Mouse (Mus musculus) stomach, embryonic 15.5 days (tissue): ENCODE results near the gene Ahcyl2. TPM values are rescaled to one million over a fixed set of nuclear protein-coding genes. Genes with fewer than 3 reads are reported as not detected.

ENCODE experiments used
- ATAC-seq: fragments of 200-750 bp; cut with Nextera tagmentation; 2 replicates; pipeline ENCODE4 v1.8.0; 2017; ENCODE audit warnings: low read depth, moderate number of reproducible peaks, moderate TSS enrichment; ENCODE audit not compliant: insufficient read depth, low FRiP score
- H3K27ac ChIP-seq: fragments of 300-500 bp; sonication (generic); 2 replicates; pipeline ENCODE4 v1.5.1; 2015; ENCODE audit warnings: mild to moderate bottlenecking, inconsistent platforms
- H3K27me3 ChIP-seq: fragments of 300-500 bp; sonication (generic); replicated peaks from 2 replicates; pipeline ENCODE4 v1.6.1; 2015; ENCODE audit warnings: inconsistent platforms
- H3K36me3 ChIP-seq: fragments of 300-500 bp; sonication (generic); 2 replicates; pipeline ENCODE4 v1.6.1; 2015; ENCODE audit warnings: inconsistent platforms
- H3K4me1 ChIP-seq: fragments of 300-500 bp; sonication (generic); 2 replicates; pipeline ENCODE4 v1.6.1; 2015; ENCODE audit warnings: inconsistent platforms
- H3K4me2 ChIP-seq: fragments of 300-500 bp; sonication (generic); 2 replicates; pipeline ENCODE4 v1.6.1; 2015; ENCODE audit warnings: mild to moderate bottlenecking, inconsistent platforms
- H3K4me3 ChIP-seq: fragments of 300-500 bp; sonication (generic); replicated peaks from 2 replicates; pipeline ENCODE4 v1.5.1; 2015; ENCODE audit warnings: inconsistent platforms
- H3K9ac ChIP-seq: fragments of 300-500 bp; sonication (generic); 2 replicates; pipeline ENCODE4 v1.6.1; 2015; ENCODE audit warnings: inconsistent platforms
- H3K9me3 ChIP-seq: fragments of 300-500 bp; sonication (generic); 2 replicates; pipeline ENCODE4 v1.6.1; 2016; ENCODE audit warnings: inconsistent platforms
- WGBS: fragments of 180-500 bp; shearing (Covaris S2); methylation state at CpG from one replicate; pipeline ENCODE4 v1.1.7; 2015; 5-methylcytosine and 5-hydroxymethylcytosine counted together
- polyA plus RNA-seq: library from polyadenylated mRNA; unstranded; fragments of >200 nt; fragmentation: Nextera tagmentation; extraction: Ambion mirVana; gene quantifications from 2 replicates; pipeline ENCODE4 v1.2.1, GENCODE M21; 2015

Gene Ahcyl2
- polyA plus RNA-seq, 1 experiment from 2014 or later, result 30.2 TPM

DNA sequence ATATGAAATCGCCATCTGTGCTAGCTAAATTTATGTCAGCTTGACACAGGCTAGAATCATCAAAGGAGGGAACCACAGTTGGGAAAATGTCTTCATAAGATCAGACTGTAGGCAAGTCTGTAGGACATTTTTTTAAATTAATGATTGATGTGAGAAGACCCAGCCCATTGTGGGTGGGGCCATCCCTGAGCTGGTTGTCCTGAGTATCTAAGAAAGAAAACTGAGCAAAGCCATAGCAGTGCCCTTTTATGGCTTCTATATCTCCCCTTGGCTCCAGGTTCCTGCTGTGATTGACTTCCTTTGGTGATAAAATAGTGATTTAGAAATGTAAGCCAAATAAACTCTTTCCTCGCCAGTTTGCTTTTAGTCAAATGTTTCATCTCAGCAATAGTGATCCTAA, 97.1 kb downstream of the Ahcyl2 start:
- Histone ChIP-seq H3K4me3 (no peak overlapping the region), H3K9ac (no peak overlapping the region), H3K27ac (no peak overlapping the region), H3K9me3 (no peaks in the 10 kb centered on the region), H3K4me2 (no peak overlapping the region), H3K4me1 (no peaks in the 10 kb centered on the region), H3K27me3 (no peaks in the 10 kb centered on the region), H3K36me3 (no peaks in the 10 kb centered on the region)
- no peak for ATAC-seq
- WGBS, result 79% methylated on average over 2 of the region's 2 CpGs

DNA sequence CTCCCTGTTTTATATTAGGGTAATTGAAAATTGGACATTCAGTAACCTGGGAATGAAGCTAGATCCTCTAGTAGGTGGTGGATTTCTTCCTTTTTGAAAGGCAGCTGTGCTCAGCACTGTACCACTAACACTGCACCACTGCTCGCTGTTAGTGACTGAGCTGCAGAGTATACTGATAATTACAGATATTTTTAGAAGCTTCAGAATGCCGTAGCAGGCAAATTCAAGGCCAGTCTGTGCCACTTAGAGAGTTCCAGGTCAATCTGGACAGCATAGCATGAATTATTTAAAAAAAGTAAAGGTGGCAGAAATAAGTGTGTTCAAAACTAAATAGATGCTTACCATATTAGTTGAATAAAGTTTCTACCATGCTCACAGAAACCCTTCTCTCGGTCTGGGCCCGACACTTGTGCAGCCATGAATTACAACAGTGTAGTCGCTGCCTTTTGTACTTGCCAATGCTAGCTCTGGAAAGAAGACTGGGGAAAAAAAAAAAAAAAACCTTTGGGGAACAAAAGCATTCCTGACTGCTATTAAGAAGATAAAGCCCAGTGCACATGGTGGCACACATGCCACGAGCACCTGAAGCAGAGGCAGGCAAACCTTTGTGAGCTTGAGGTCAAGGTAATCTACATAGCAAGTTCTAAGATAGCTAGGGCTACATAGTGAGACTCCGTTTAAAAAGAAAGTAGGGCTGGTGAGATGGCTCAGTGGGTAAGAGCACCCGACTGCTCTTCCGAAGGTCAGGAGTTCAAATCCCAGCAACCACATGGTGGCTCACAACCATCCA, 99.3 kb downstream of the Ahcyl2 start:
- Histone ChIP-seq H3K4me1 (no peaks in the 10 kb centered on the region), H3K36me3 (no peaks in the 10 kb centered on the region), H3K9me3 (no peaks in the 10 kb centered on the region), H3K4me2 (no peak overlapping the region), H3K4me3 (no peak overlapping the region), H3K27me3 (no peaks in the 10 kb centered on the region), H3K27ac (no peak overlapping the region), H3K9ac (no peak overlapping the region)
- ATAC-seq, result no peak
- WGBS, result 78% methylated on average over 9 of the region's 9 CpGs

DNA sequence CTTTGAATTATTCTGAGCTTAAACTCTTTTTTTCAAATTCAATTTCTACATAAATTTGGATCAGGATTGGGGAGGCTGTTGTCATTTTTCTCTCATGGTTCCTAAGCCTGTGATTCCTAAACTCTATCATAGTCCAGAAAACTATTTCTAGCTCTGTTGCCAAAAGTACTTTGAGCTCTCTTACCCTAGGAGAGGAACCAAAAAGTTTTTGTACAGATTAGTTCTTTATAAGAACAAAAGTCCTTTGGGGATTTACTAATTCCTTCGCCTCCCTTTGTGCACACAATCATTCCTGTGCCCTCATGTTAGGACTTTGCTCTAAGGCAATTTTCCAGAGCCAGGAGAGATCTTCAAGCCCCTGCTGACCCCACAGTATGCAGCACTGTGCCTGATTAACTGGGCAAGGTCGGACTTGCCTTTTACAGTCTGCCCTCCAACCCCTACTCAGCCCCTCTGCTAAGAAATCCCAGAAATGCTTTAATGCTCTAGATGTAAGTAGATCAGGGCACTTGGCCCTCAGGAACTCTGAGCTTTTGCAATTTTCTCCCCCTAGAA, 100.6 kb downstream of the Ahcyl2 start:
- WGBS, result 83% methylated on average over 2 of the region's 2 CpGs
- H3K9ac ChIP-seq, result no peak overlapping the region
- H3K36me3 ChIP-seq, result no peaks in the 10 kb centered on the region
- no peaks in the 10 kb centered on the region for H3K4me1 ChIP-seq
- no peaks in the 10 kb centered on the region for H3K9me3 ChIP-seq
- H3K27me3 ChIP-seq, result no peaks in the 10 kb centered on the region
- no peak for ATAC-seq
- H3K4me3 ChIP-seq, result no peak overlapping the region
- no peak overlapping the region for H3K27ac ChIP-seq
- no peak overlapping the region for H3K4me2 ChIP-seq

DNA sequence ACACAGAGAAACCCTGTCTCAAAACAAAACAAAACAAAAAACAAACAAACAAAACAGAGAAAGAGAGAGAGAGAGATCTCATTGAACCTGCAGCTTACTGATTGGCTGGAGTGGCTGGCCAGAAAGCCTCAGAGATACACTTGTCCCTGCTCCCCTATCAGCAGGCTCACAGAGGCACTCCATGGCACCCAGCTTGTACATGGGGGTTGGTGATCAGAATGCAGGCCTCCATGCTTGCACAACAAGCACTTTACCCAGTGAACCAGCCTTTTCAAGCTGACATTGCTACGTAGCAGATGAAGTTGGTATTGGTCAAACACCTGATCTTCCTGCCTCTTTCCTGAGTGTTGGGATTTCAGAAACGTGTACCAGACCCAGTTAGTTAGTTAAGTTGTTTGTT, 105.8 kb downstream of the Ahcyl2 start:
- no peak for ATAC-seq

DNA sequence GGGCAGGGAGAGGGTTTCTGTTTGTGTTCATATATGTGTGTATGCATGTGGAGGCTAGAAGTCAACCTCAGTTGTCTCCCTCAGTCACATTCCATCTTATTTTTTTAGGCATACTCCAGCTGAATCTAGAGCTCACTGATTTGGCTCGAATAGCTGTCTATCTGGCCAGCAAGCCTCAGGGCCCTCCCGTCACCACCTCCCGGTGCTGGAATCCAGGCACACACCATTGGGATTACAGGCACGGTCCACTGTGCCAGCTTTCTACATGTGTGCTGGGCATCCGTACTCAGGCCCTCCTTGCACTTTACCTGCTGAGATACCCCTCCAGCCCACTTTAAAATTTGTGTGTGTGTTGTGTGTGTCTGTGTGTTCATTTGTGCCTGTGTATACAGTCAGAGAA, 107.8 kb downstream of the Ahcyl2 start:
- H3K27ac ChIP-seq, result no peak overlapping the region
- 93% methylated on average over 5 of the region's 5 CpGs for WGBS
- H3K9ac ChIP-seq, result no peak overlapping the region
- no peaks in the 10 kb centered on the region for H3K27me3 ChIP-seq
- H3K4me1 ChIP-seq, result no peaks in the 10 kb centered on the region
- H3K4me3 ChIP-seq, result no peak overlapping the region
- H3K36me3 ChIP-seq, result 0 out of 2 replicates have a peak, but pooled peaks cover 3% of the 10 kb centered on the region
- ATAC-seq, result no peak
- H3K9me3 ChIP-seq, result no peaks in the 10 kb centered on the region
- no peak overlapping the region for H3K4me2 ChIP-seq

More for the DNA sequence above, 105.8 kb downstream of the Ahcyl2 start:
- H3K4me3 ChIP-seq, result no peak overlapping the region
- H3K4me2 ChIP-seq, result no peak overlapping the region
- no peaks in the 10 kb centered on the region for H3K4me1 ChIP-seq
- 62% methylated on average over 2 of the region's 2 CpGs for WGBS
- H3K27me3 ChIP-seq, result no peaks in the 10 kb centered on the region
- no peaks in the 10 kb centered on the region for H3K36me3 ChIP-seq
- no peaks in the 10 kb centered on the region for H3K9me3 ChIP-seq
- H3K9ac ChIP-seq, result no peak overlapping the region
- H3K27ac ChIP-seq, result no peak overlapping the region

DNA sequence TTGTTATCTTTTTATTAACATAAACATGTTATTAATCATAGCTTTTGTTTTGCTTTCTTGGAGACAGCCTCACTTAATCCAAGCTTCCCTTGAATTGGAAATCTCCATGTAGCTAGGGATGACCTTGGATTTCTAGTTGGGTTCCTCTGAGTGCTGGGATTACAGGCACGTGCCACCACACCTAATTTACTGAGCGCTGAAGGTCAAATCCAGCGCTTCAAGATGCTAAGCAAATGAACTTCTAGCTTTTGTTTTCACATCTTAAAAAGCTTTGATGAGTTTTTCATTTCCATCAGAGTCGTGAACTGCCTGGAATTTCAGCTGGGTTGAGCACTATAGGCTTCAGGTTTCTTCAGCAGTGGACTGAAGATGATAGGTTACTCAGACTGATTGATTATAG, 109.0 kb downstream of the Ahcyl2 start:
- Histone ChIP-seq H3K4me3 (no peak overlapping the region), H3K4me2 (no peak overlapping the region), H3K27ac (no peak overlapping the region), H3K36me3 (0 out of 2 replicates have a peak, but pooled peaks cover 3% of the 10 kb centered on the region), H3K27me3 (no peaks in the 10 kb centered on the region), H3K9me3 (no peaks in the 10 kb centered on the region), H3K4me1 (no peaks in the 10 kb centered on the region), H3K9ac (no peak overlapping the region)
- 82% methylated on average over 4 of the region's 4 CpGs for WGBS
- no peak for ATAC-seq

DNA sequence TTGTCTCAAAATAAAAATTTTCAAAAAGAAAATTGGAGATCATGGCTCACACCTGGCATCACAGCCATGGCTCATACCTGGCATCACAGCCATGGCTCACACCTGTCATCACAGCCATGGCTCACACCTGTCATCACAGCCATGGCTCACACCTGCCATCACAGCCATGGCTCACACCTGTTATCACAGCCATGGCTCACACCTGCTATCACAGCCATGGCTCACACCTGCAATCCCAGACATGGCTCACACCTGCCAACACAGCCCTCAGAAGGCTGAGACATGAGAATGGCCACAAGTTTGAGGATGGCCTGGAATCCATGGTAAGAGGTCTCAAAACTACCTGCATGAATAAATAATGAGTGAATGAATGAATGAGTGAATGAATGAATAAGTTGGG, 111.8 kb downstream of the Ahcyl2 start:
- H3K4me1 ChIP-seq, result no peaks in the 10 kb centered on the region
- 0 out of 2 replicates have a peak, but pooled peaks cover 3% of the 10 kb centered on the region for H3K36me3 ChIP-seq
- H3K9ac ChIP-seq, result no peak overlapping the region
- H3K27ac ChIP-seq, result no peak overlapping the region
- no peak for ATAC-seq
- no peak overlapping the region for H3K4me2 ChIP-seq
- no peak overlapping the region for H3K4me3 ChIP-seq
- H3K9me3 ChIP-seq, result no peaks in the 10 kb centered on the region
- H3K27me3 ChIP-seq, result no peaks in the 10 kb centered on the region

DNA sequence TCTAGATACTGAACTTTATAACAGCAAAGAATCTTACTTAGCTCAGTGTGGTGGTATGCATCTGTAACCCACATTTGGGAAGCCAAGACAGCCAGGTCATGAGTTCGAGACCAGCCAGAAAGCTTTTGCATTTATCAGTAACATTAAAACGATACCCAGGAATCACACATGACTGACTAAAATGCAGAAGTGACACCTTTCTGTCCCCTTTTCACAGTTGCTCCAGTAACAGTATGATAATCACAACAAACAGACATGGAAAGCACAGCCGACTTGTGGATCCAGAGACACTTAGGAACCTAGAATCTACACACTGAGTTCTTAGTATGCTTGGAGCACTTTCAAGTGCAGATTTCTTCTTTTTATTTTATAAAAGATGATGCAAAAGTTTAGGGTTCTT, 113.0 kb downstream of the Ahcyl2 start:
- ATAC-seq, result no peak
- Histone ChIP-seq H3K27me3 (no peaks in the 10 kb centered on the region), H3K9ac (no peak overlapping the region), H3K9me3 (no peaks in the 10 kb centered on the region), H3K36me3 (0 out of 2 replicates have a peak, but pooled peaks cover 3% of the 10 kb centered on the region), H3K4me2 (no peak overlapping the region), H3K4me1 (no peaks in the 10 kb centered on the region), H3K4me3 (no peak overlapping the region), H3K27ac (no peak overlapping the region)
- 87% methylated on average over 3 of the region's 3 CpGs for WGBS

DNA sequence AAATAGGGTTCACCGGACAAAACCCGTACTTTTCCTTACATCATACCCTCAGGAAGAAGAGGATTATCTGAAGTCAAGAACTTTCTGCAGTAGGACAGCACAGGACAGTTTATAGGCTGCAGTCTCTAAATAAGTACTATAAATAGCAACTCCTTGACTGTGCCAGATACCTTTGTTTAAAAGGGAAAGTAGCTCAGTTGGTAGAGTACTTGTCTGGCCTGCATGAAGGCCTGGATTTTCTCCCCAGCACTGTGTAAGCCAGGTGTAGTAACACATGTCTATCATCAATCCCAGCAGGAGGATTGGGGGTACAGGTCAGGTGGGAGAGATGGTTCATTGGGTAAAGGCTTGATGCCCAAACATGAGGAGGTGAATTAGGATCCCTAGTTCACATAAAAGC, 114.1 kb downstream of the Ahcyl2 start:
- H3K9ac ChIP-seq, result no peak overlapping the region
- no peaks in the 10 kb centered on the region for H3K4me1 ChIP-seq
- no peak overlapping the region for H3K27ac ChIP-seq
- no peaks in the 10 kb centered on the region for H3K9me3 ChIP-seq
- H3K4me3 ChIP-seq, result no peak overlapping the region
- H3K36me3 ChIP-seq, result peaks cover 3% of the 10 kb centered on the region; the same call in 1 of the 2 replicates
- ATAC-seq, result no peak
- no peaks in the 10 kb centered on the region for H3K27me3 ChIP-seq
- WGBS, result 62% methylated on average over 2 of the region's 2 CpGs
- no peak overlapping the region for H3K4me2 ChIP-seq

DNA sequence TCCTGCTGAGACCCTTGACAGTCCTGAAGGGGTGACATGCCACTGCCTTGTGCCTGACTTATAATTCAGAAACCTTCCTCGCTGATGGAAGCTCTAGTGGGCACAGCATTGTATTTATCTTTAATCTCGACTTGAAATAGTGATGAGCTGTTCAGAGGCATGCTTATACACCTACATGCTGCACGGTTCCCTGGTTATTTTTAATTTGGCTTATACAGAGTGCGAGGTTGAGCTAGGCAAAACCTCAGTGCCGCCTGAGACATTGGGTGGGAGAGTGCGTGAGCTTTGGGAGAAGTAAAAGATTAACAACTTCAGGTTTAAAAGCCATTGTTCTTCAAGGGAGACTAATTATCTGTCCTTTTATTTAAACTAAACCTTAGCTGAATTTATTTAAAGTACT, 115.1 kb downstream of the Ahcyl2 start:
- WGBS, result 74% methylated on average over 6 of the region's 6 CpGs
- Histone ChIP-seq H3K4me2 (no peak overlapping the region), H3K27me3 (no peaks in the 10 kb centered on the region), H3K27ac (no peak overlapping the region), H3K9ac (no peak overlapping the region), H3K9me3 (no peaks in the 10 kb centered on the region), H3K36me3 (peaks cover 3% of the 10 kb centered on the region; the same call in 1 of the 2 replicates), H3K4me1 (no peaks in the 10 kb centered on the region), H3K4me3 (no peak overlapping the region)
- ATAC-seq, result no peak

DNA sequence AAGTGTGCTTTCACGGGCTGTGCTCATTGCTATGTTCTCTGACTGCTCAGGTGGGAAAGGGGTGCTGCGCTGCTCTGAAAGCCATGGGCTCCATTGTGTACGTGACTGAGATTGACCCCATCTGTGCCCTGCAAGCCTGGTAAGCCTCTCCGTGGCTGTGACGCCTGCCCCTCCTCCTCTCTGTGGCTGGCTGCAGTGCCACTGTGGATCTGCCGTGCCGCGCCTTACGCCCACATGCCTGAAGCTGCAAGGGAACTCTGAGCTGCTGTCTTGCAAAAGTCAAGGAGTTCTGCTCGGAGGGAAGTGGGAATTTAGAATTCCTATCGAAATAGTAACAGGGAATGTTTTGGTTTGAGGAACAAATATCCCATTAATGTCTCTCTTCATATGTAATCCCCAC, 123.3 kb downstream of the Ahcyl2 start:
- WGBS, result 64% methylated on average over 11 of the region's 11 CpGs

DNA sequence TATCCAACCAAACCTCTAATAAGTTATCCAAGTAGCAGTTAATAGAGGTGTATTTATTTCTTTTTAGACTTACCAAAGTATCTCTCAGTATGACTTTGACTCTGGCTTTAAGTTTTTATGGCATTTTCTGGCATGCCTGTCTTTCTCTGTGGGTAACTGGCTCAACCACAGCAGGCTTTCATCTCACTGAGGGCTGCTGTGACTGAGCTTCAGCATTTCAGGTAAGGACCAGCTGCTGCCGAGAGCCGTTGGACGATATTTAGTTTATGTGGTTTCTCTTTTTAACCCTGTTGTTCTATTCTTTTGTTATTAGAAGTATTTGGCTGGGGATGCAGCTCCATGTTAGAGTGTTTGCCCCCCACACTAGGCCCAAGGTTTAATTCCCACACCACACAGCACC, 129.2 kb downstream of the Ahcyl2 start:
- no peak for ATAC-seq
- no peaks in the 10 kb centered on the region for H3K27me3 ChIP-seq
- no peaks in the 10 kb centered on the region for H3K9me3 ChIP-seq
- H3K4me2 ChIP-seq, result no peak overlapping the region
- H3K9ac ChIP-seq, result no peak overlapping the region
- H3K36me3 ChIP-seq, result 0 out of 2 replicates have a peak, but pooled peaks cover 4% of the 10 kb centered on the region
- no peak overlapping the region for H3K27ac ChIP-seq
- H3K4me1 ChIP-seq, result no peaks in the 10 kb centered on the region
- 93% methylated on average over 3 of the region's 3 CpGs for WGBS
- no peak overlapping the region for H3K4me3 ChIP-seq

More for the DNA sequence above, 123.3 kb downstream of the Ahcyl2 start:
- Histone ChIP-seq H3K4me3 (no peak overlapping the region), H3K4me1 (no peaks in the 10 kb centered on the region), H3K4me2 (no peak overlapping the region), H3K36me3 (peaks cover 4% of the 10 kb centered on the region; the same call in 1 of the 2 replicates), H3K9ac (no peak overlapping the region), H3K27ac (no peak overlapping the region), H3K9me3 (no peaks in the 10 kb centered on the region), H3K27me3 (no peaks in the 10 kb centered on the region)
- ATAC-seq, result no peak
